Mouse (Mus musculus): ENCODE results near the gene Cxcl10.
"Not testable (repeated sequence)": the region's sequence is repeated elsewhere in the genome, so short reads cannot be mapped to it uniquely, and the experiment has no call there.

The Cxcl10 gene

DNA sequence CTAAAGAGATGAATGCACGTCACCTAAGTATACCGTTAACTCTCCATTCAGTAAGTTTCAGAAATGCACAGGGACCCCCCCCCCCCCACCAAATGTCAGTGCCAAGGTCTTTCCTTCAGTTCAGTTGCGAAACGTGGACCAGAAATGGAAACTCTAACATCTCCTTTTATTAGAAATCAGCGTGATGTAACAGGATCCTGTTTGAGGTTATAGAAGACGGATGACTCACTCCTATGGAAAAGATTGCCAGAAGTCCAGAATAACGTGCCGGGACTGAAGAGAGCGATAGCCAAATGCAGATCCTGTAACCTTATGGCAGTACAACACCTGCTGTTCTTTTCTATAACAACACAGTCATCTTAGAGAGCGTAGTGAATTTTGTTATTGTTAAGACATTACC is 19.7 kb upstream of the Cxcl10 start:
- no peak for DNase-seq

DNA sequence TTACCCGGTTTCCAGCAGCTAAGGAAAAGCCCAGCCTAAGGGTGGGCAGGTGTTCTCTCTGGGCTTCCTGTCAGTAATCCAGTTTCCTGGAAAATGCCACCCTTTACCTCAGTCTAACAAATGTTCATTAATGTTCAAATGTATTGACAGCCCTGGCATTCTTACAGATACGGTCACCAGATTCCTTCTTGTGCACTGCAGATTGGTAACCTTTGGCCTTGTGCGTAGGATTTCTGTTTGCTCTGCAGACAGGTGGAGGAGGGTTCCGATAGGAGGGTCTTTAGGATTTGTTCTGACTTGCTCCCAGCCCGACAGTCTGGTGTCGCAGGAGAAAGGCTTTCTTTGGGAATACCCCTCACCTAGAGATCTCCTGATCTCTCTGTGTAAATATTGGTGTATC is 17.9 kb upstream of the Cxcl10 start:
- no peak for DNase-seq

DNA sequence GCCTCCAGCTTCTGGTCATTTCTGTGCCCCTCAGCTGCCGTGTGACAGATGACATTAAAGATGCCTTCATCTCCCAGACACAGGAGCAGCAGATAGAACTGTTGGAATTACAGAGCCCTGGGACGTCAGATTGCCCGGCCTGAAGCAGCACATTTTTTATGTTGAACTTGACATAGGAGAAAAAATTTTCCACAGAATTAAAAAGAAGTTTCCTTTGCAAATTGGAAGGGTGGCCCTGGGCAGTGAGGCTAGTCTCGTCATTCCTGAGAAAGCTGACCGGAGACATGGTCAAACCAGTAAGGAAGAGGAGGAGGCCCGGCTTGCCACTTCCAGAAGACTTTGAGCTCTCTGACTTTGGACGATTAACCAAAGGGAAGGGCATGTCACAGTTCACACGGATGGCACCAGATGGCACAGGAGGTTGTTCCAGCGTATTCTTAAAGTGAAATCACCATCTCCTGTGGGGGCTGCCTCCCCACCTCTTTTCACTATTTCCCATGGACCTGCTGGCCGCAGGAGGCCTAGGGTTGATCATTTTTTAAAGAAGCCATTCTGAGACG is 16.5 kb upstream of the Cxcl10 start:
- no peak for DNase-seq

DNA sequence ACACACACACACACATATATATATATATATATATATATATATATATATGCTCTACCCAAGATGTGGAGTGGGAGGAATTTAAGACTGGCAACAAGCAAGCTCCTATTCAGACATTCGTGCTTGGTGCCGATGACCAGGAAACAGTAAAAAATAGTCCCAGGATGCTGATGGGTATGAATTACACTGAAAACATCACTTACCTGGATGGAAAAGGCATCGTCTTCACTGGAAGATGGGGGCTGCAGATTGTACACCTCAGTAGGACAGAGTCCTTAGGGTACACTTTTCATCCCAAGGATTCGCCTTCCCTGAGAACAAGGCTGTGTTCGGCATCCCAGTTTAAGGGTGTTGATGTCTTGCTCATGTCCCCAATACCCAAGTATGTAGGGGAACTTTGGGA is 15.3 kb upstream of the Cxcl10 start:
- no peak for DNase-seq

DNA sequence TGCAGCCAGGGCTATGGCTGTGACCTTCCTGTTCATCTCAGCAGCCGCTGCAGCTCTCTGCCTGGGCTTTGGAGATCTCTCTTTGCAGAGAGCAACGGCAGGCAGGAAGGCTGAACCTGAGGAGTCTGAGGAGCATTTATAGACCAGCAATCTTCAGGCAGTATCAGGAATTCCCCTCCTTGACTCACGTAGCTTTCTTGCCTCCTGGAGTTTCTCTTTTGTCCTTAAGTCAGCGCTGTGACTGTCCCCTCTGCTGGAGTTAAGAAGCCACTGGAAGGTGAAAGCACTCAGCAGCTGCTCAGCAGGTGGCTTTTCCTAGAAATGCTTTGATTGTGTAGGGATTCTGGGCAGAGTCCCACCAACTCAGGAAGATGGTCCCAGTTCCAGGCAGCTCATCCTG is 14.5 kb upstream of the Cxcl10 start:
- no peak for DNase-seq

DNA sequence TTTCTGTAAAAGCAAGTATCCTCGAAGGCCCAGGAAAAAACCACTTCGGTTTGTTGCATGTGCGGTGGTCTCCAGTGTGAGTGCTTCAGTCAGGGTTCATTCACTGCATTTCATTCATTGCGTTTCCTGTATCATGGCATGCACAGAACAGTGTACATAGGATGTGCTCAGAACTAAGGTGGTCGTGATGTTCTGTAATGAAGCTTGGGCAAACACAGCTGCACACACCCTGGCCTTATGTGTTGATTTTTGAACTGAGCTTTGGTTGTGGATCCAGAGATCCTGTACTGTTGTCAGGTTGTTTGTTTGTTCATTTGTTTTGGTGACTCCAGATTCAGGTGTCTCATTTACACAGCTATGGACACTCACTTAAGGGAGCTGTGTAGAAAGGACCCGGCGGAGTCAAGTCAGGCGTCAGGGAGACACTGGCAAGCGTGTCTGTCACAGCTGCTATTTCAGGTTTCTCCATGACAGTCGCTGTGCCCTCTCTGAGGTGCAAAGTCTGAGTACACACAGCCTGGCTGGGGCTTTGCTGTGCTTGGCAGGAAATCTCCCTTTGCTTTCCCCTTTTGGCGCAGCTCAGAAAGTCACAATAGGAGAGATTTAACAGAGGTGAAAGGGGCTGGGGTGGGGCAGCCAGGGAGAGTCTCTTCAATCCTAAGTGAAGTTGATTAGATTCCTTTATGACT is 10.2 kb upstream of the Cxcl10 start:
- DNase-seq: no peak

DNA sequence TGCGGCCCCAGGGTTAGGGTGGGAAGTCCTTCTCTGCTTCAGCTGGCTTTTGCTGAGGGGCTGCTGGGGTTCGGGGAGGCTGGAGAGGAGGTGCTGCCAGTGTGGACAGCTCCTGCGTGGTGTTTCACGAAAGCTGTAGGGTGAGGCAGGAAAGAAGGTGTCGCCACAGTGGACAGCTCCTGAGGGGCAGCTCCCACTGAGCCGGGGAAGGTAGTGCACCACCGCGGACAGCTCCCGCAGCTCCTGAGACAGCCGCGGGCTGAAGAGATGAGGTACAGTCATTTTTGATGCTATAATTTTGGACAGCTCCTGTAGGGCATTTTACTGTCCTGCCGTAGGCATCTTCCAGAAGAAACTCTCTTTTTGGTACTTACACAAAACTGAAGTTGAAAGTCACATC is 9.3 kb upstream of the Cxcl10 start:
- DNase-seq: peak; percentile 30 to 44

DNA sequence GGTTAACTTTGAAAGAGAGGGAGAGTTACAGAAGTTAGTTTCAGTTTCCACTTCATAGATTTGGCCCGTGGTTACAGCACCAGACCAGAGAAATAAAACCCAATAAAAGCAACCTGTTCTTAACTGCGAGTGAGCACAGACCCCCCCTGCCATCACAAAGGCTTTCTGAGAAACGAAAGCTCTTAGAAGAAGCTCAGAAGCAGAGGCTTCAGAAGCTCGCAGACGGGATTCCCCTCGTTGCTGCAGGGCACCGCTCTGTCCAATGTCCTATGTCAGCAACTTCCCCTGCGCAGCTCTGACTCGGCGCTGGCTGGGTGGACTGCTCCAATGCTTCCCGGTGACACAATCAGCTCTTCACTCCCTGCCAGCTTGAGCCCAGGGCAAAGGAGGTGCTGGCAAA is 4.8 kb upstream of the Cxcl10 start:
- DNase-seq: peak; percentile 49

DNA sequence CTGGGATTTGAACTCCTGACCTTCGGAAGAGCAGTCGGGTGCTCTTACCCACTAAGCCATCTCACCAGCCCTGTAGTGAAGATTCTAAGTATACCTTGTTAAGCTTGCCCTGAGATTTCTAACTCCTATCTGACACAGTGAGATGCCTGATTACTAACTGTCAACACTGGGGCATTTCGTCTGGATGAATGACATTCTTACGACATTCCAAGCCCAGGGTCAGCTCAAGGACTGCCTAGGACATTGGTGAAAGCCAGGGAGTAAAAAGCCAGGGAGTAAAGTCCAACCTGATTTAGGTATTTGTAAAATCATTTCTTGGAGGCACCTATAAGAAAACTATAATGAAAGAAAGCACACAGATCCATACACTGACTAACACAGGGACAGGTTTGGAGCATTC is 4.0 kb upstream of the Cxcl10 start:
- DNase-seq: not testable (repeated sequence)

DNA sequence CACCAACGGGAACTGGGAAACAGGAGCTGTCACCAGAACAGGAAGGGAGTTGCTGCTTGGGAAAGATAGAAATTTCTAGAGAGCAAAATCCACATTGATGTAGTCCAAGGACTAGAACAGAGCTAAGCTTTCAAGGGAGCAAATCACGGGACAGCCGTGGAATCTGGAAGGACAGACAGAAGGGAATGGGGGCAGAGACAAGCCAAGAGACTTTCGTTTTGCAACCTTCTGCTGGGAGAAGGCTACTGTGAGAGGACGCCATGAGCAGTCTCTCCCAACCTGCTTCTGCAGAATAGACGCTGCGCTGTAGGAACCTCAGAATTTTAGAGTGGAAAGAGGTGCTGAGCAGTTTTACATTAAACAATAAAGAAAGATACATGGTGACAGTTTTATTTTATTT is 1.0 kb upstream of the Cxcl10 start:
- DNase-seq: no peak

DNA sequence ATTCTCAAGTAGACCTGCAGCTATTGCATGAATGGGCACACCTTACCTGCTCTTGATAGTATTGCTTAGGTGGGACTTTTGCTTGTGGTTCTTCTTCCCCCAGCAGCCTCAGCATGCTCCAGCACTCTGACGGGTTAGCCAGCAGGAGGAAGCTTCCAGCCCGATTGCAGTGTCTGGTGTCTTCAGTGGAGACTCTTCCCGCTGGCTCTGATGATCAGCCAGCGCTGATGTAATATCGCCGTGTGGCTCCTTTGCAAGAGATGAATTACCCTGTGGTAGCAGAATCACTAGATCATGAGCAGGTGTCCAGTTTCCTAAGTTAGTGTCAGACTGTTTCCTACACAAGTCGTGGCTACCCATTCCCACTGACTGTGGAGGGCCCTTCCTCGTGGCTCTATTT is 3.7 kb downstream of the Cxcl10 start:
- DNase-seq: no peak

DNA sequence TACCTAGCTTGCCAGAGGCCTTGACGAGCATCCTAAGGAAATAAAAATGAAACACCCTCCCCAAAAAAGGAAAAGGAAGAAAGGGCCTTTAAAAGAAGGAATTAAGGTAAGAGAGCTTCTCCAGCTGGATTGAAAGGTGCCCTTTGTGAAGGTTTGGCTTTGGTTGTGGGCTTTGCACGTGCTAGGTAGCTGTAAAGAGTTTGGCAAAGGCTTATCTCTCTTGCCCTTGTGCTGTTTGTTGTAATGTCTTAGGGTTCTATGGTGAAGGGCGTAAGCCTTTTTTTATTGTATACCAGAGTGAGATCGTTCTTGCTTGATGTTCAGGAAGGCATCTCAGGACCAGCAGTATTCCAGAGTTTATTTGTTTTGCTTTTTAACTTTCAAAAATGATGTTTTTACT is 8.1 kb downstream of the Cxcl10 start:
- DNase-seq: no peak

DNA sequence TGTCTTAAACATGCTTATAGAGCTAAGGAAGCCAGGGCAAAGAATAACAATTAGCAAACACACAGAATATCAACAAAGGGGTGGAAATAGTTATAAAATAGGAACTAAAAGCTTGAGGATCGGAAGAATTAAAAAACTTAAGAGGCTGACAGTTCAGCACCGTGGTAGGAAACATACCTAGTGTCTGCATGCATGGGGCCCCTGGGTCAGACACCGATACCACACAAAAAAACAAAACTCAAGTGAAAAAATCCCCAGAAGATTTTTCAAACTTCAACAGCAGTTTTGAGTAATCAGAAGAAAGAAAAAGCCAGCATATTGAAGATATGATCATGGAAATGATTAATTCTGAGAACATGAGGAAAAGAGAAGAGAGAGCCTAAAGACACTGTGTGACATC is 11.9 kb downstream of the Cxcl10 start:
- DNase-seq: no peak

DNA sequence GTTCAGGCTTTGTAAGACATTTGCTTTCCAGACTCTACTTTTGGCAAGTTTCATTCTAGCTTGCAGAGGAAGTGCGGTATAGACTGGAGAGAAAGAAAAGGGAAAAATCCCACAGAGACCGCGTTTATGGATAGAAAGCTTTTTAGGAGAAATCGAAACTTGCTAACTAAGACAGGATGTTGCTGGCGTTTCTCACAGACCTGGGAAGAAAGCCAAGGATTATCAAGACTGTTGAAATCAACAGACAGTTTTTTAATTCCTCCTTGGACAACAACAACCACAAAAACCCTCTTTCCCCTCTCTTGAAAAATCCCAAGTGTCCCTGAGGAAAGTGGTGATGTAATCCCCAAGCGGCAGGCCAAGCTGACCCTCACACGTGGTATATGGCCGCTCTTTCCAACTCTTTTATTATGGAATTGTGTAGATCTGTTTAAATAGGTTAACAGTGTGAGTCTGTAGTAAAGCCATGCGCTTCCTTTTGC is 16.3 kb downstream of the Cxcl10 start:
- peak; percentile 31 to 47 for DNase-seq

DNA sequence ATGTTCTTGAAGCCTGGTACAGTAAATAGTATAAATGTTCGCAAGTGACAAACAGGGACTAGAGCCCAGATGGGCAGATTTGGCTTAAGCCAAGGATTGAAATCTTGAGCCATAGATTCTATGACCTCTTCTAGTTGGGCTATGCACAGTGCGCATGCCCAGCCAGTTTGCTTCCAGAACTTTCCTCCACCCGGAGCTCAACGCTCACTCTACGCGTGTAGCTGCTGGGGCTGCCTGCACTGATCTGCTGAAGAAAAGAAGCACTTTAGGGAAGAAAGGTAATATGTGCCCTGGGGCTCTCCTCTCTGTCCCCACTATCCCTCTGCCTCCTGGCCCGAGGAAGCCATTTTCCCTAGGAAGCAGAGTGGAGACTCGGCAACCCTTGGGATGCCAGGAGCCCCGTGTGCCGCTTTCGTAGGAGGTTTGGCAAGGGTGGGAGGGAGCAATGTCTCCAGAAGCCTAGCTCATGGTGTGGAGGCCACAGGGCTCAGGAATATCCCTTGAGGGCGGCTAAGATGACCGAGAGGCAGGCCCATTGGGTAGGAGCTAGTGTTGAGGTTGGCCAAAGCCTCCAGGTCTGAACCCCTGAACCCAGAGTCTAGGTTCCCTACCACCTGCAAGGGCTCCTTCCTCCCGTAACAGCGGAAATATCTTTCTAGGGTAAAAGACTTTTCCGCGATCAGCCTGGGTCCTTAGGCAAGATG is 16.9 kb downstream of the Cxcl10 start, which contains the start of gene Art3:
Gene Art3, plus strand, starts transcription at position 193 of the 704 bp plus-strand sequence.
- no peak for DNase-seq

DNA sequence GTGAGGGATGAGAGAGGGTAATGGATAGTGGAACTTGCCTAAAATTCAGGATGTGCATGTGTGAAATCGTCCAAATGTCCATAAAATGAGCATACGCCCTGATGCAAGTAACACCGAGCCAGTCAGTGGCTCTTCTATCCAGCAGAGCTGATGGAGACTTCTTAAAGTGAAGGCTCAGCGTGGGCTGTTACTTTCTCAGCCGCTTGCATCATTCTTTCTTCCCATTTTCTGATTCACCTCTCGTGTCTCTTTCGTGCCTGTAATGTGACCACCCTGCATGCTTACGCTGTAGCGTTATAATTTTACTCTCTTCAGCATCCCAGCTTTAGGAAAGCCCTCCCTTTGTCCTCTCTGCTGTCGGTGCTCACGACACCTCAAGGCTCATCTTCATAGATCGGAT is 17.6 kb downstream of the Cxcl10 start:
- no peak for DNase-seq

DNA sequence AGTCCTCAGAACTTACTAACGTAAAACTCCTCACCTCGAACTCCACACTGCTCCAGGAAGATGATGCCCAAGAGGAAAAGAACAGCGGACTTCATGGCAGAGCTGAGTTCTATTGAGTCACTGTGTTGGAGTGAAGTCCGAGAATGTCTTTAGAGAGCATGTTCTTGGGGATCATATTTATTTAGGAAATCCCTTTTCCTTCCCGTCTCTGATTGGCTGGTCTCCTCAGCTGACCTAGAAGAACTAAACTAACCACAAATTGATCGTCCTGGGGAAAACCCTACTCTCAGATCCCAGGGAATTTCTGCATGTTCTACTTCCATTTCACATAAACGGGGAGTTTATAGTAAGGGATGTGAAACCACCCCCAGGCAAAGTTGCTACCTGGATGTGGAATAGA is 20.8 kb downstream of the Cxcl10 start, which contains the start of gene Cxcl9:
Gene Cxcl9, minus strand, starts transcription at position 151 of the 400 bp plus-strand sequence.
- DNase-seq: no peak

DNA sequence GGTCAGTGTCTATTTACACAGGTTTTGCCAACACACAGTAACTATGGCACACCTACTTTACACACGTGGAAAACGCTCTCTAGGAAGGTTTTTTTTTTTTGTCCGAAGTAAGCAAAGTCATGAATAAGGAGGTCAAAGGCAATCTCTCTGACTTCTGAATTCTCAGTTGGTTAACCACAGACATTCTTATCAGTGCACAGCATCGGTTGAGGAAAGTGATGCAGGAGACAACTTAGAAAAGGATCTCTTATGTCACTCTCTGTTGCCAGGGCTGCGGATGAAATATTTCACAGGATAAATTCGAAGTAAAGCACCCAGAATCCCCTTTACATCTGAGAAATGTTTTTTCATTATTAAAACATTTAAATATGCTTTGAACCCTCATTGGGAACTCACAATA is 21.3 kb downstream of the Cxcl10 start:
- DNase-seq: no peak

DNA sequence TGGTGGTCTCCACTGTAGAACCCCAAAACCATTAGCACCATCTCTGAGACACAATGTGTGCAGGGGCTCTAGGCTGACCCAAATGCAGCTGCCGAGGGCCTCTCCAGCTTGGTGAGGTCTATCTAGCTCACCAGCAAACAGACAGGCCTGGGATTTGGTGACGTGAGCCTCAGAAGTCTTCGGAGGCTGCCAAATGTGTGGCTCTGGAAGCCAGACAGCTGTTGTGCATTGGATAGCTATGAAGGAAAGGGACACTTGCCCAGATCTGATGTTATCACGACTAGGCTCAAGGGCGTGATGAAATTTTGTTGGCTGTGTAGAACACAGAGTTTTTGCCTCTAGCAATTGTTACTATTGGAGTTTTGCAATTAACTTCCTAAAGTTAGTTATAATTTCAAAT is 25.4 kb downstream of the Cxcl10 start:
- peak; percentile 61 to 83 for DNase-seq

DNA sequence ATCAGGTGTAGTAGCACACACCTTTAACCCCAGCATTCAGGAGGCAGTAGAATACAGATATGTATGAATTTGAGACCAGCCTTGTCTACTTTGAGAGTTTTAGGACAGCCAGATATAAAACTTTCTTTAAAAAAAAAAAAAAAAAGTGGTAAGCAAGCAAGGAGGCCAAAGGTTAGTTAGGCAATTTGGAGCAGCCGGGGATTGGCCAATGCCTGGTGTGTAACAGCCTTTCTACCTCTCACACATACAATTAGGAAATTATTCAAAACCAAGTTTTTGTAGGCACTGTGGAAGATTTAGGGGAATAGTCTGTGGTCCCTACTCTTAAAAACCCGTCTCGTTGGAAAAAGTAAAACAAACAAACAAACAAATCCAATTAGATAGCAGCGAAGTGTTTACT is 26.1 kb downstream of the Cxcl10 start:
- peak; percentile 20 to 39 for DNase-seq

DNA sequence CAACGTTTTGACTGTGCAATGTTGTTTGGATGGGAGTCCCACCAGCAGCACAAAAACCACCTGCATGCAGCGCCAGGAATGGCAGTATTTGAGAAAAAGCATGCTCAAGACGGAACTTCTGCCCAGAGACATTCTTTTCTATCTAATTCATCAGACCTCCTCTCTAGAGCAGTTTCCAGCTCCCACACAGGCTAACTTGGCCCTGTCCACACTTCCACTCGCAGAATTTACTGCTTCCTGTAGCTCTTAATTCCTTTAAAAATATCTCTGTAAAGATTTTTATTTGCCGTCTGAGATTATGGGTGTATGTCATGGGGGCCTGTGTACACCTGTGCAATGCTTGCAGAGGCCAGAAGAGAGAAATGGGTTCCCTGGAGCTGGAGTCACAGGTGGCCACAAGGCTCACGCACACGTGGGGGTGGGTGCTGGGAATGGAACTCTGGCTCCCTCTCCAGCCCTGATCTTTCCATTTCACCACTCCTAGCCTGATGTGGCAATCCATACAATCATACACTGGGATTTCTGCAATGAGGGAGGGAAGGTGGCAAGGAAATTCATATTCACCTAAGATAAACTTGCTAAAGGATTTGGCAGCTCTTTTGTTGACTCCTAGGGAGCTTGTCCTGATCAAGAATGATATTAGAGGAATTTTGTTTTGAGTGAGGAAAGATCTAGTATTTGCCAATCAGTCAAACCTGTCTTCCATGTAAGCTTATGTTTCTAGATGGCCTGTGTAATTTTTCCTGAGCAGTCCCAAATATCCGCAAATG is 26.9 kb downstream of the Cxcl10 start:
- no peak for DNase-seq

DNA sequence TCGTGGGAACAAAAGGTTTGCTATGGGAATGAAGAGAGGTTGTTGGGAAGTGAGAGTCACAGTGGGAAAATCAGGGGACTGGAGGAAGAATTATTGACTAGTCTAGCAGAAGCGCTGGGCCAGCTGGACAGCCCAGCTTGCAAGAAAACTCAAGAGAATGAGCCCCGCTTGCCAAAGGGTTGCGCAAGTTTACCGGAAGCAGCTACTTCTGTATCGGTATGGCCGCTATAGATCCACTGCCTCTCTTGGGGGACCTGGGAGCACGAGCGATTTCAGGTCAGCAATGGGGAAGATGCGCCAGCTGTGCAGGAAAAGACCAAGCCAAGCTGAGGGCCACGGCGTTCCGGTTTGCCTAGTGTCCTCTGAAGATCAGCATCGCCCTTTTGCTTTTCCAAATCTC is 30.1 kb downstream of the Cxcl10 start:
- DNase-seq: peak in 1 of 2 experiments; percentile 18

DNA sequence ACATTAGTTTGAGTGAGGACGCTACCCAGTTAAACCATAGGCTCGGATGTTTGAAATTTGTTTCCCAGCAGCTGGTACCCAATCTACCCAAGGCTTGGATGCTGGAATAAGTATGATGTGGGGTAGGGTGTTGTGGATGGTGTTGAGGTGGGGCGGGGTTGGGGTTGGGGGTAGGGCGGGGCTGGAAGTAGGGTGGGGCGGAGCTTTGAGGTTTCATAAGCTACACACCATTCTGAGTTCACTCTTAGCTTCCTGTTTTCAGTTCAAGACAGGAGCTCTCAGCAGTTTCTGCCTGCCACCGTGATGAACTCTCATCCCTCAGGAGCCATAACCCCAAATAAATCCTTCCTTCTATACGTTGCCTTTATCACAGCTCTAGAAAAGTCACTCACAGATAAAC is 30.6 kb downstream of the Cxcl10 start:
- DNase-seq: no peak

Data from lung, postnatal 4 days (tissue).